Mouse (Mus musculus) stomach, embryonic 14.5 days (tissue): ENCODE measurements at regions not wholly inside any gene's neighbourhood (a gene's known extent, or its start where the extent isn't known, plus 50 kb on each side); places are given as distances from the start of the nearest gene placed in this dataset.
"Not testable (repeated sequence)": the region's sequence is repeated elsewhere in the genome, so short reads cannot be mapped to it uniquely, and the experiment has no call there.

Source experiments
- ATAC-seq: fragments of 200-750 bp; cut with Nextera tagmentation; 2 replicates; pipeline ENCODE4 v1.8.0; 2017; ENCODE audit warnings: low read depth, moderate TSS enrichment; ENCODE audit not compliant: insufficient number of reproducible peaks, insufficient read depth, low FRiP score
- H3K27ac ChIP-seq: fragments of 300-500 bp; sonication (generic); 2 replicates; pipeline ENCODE4 v1.5.1; 2014; ENCODE audit warnings: mild to moderate bottlenecking, low read length, moderate library complexity, mixed read lengths
- H3K27me3 ChIP-seq: fragments of 300-500 bp; sonication (generic); 2 replicates; pipeline ENCODE4 v1.6.1; 2014; ENCODE audit warnings: low read length, control low read depth, mixed read lengths; ENCODE audit not compliant: control insufficient read depth, insufficient read depth
- H3K36me3 ChIP-seq: fragments of 300-500 bp; sonication (generic); 2 replicates; pipeline ENCODE4 v1.6.1; 2014; ENCODE audit warnings: mild to moderate bottlenecking, control low read depth, low read length, moderate library complexity, mixed read lengths; ENCODE audit not compliant: control insufficient read depth, insufficient read depth
- H3K4me1 ChIP-seq: fragments of 300-500 bp; sonication (generic); 2 replicates; pipeline ENCODE4 v1.6.1; 2014; ENCODE audit warnings: low read length, control low read depth, mixed read lengths; ENCODE audit not compliant: control insufficient read depth, insufficient read depth
- H3K4me2 ChIP-seq: fragments of 300-500 bp; sonication (generic); replicated peaks from 2 replicates; pipeline ENCODE4 v1.6.1; 2014; ENCODE audit warnings: low read depth, low read length, control low read depth
- H3K4me3 ChIP-seq: fragments of 300-500 bp; sonication (generic); 2 replicates; pipeline ENCODE4 v1.5.1; 2014; ENCODE audit warnings: low read depth, low read length, control low read depth
- H3K9ac ChIP-seq: fragments of 300-500 bp; sonication (generic); replicated peaks from 2 replicates; pipeline ENCODE4 v1.6.1; 2014; ENCODE audit warnings: low read depth, mild to moderate bottlenecking, control low read depth, low read length, moderate library complexity, mixed read lengths
- H3K9me3 ChIP-seq: fragments of 300-500 bp; sonication (generic); 2 replicates; pipeline ENCODE4 v1.6.1; 2016; ENCODE audit warnings: low read depth, low read length, control low read depth; ENCODE audit not compliant: control insufficient read depth
- whole genome bisulfite sequencing: fragments of 180-500 bp; shearing (Covaris S2); extraction: QIAGEN DNeasy Blood & Tissue Kit; methylation state at CpG from one replicate; pipeline ENCODE4 v1.1.7; 2014; 5-methylcytosine and 5-hydroxymethylcytosine counted together

GRCm38 (mm10) chr2:94690560-94690959 is 252.6 kb upstream of the Api5 start:
- Histone ChIP-seq H3K27ac (no peak overlapping the region), H3K4me3 (no peak overlapping the region), H3K4me1 (peaks cover 7% of the 10 kb centered on the region; the same call in 1 of the 2 replicates), H3K4me2 (0 out of 2 replicates have a peak overlapping the region, but pooled peaks have one; percentile 3), H3K9me3 (no peaks in the 10 kb centered on the region), H3K27me3 (no peaks in the 10 kb centered on the region), H3K36me3 (no peaks in the 10 kb centered on the region), H3K9ac (no peak overlapping the region)
- WGBS = 25% methylated on average over 4 of the region's 4 CpGs
- peak; percentile 37; the same call in 1 of the 2 replicates for ATAC-seq

GRCm38 (mm10) chr2:94685619-94686018 is 247.7 kb upstream of the Api5 start:
- H3K27ac ChIP-seq, H3K4me2 ChIP-seq, H3K4me3 ChIP-seq, H3K27me3 ChIP-seq, H3K4me1 ChIP-seq, H3K9ac ChIP-seq, ATAC-seq, H3K9me3 ChIP-seq, H3K36me3 ChIP-seq: not testable (repeated sequence)
- WGBS = 97% methylated on average over 2 of the region's 5 CpGs

GRCm38 (mm10) chr2:94680096-94680765 is 242.3 kb upstream of the Api5 start:
- H3K36me3 ChIP-seq = no peaks in the 10 kb centered on the region
- no peak overlapping the region for H3K4me3 ChIP-seq
- H3K27ac ChIP-seq = no peak overlapping the region
- H3K4me2 ChIP-seq = no peak overlapping the region
- no peaks in the 10 kb centered on the region for H3K9me3 ChIP-seq
- H3K9ac ChIP-seq = no peak overlapping the region
- no peaks in the 10 kb centered on the region for H3K4me1 ChIP-seq
- WGBS = 61% methylated on average over 6 of the region's 6 CpGs
- 0 out of 2 replicates have a peak, but pooled peaks have one; percentile 63 for ATAC-seq
- H3K27me3 ChIP-seq = no peaks in the 10 kb centered on the region

GRCm38 (mm10) chr2:94665850-94666249 is 227.9 kb upstream of the Api5 start:
- Histone ChIP-seq H3K27ac (no peak overlapping the region), H3K9me3 (no peaks in the 10 kb centered on the region), H3K9ac (no peak overlapping the region), H3K4me1 (no peaks in the 10 kb centered on the region), H3K4me2 (no peak overlapping the region), H3K27me3 (no peaks in the 10 kb centered on the region), H3K36me3 (no peaks in the 10 kb centered on the region), H3K4me3 (no peak overlapping the region)
- no peak for ATAC-seq
- WGBS = 88% methylated on average over 2 of the region's 2 CpGs

- no peak for ATAC-seq
- Histone ChIP-seq H3K4me1 (no peaks in the 10 kb centered on the region), H3K9ac (no peak overlapping the region), H3K27me3 (no peaks in the 10 kb centered on the region), H3K4me2 (no peak overlapping the region), H3K27ac (no peak overlapping the region), H3K4me3 (no peak overlapping the region), H3K36me3 (no peaks in the 10 kb centered on the region), H3K9me3 (no peaks in the 10 kb centered on the region)
- 82% methylated on average over 8 of the region's 8 CpGs for WGBS
These were observed 220.5 kb upstream of the Api5 start for GRCm38 (mm10) chr2:94658426-94658825.
